Mouse (Mus musculus): ENCODE measurements around the gene P2rx6. TPM values are rescaled to one million over a fixed set of nuclear protein-coding genes. Genes with fewer than 3 reads are reported as not detected.

The P2rx6 gene
- total RNA-seq, 2 experiments from 2014 or later, result 0.68 to 1.0 TPM

DNA sequence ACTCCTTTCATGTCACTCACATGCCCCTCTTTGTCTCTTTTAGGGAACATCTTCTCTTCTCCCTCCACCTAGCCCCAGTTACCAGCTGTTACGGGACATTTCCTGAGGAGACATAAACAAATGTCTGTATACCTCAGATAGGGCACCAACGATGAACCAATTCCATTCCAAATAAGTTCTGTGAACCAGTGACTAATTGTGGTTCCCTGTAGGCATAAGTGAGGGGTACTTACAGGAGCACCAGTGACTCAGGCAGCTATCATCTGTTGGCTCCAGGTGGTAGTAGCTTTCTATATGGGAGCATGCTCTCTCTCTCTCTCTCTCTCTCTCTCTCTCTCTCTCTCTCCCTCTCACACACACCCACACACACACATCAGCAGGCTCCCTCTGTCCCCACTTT lies 2.5 kb downstream of the P2rx6 start:
- Histone ChIP-seq H3K4me3 (no peak overlapping the region), H3K27ac (peak overlapping the region; percentile 67; the same call in 1 of the 2 replicates)
- intact Hi-C loops (cut with DNase I), result loop anchor here (1.0 kb wide), 1 partner anchor 12 kb away; no protein-coding TSS in a partner anchor
- TF ChIP-seq CTCF (IDR thresholded peaks at IDR 0.05), result no peak
- DNase-seq (ENCODE audit: extremely low spot score in 1 of 2, low spot score in 2 of 2), result no peak

DNA sequence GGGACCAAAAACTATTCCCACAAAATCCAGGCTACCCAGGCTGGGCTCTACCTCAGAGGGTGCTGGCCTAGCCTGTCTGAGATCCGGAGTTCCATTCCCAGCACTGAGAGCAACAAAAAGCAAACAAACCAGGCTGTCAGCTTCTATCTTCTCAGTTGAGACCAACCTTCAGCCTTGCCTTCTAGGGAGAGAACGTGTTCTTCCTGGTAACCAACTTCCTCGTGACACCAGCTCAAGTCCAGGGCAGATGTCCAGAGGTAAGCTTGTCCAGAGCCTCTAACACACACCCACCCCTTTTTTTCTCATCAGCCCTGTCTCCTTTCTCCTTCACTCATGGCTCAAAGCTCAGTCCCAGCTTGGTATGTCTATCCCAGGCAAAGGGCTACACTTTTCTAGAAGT lies 3.1 kb downstream of the P2rx6 start:
- intact Hi-C loops (cut with DNase I), result loop anchor here (1.0 kb wide), 1 partner anchor 12 kb away; no protein-coding TSS in a partner anchor
- H3K4me3 ChIP-seq, result no peak overlapping the region
- DNase-seq (ENCODE audit: extremely low spot score in 1 of 2, low spot score in 2 of 2), result no peak
- peak overlapping the region; percentile 63; the same call in 1 of the 2 replicates for H3K27ac ChIP-seq
- no peak for TF ChIP-seq CTCF (IDR thresholded peaks at IDR 0.05)

DNA sequence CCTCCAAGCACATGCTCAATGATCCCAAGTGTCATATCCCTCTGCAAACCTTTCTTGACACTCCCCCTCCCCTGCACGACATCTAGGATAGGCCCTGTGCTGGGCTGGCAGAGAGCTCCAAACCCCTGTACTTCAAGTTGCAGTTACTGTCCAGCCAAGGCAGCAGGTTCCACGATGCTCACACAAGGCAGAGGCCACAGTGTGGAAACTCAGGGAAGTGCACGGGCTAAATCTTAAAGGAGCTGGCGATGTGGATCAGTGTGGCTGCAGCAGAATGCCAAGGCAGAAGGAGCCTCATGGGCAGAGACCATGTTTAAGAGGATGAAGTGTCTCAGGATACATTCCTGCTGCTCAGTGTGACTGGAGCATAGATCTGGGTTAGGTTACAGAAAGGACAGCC lies 4.5 kb downstream of the P2rx6 start:
- no peak overlapping the region for H3K4me3 ChIP-seq
- intact Hi-C loops (cut with DNase I), result no loop called here
- no peak; the same call in 1 of the 2 replicates for TF ChIP-seq CTCF (IDR thresholded peaks at IDR 0.05)

DNA sequence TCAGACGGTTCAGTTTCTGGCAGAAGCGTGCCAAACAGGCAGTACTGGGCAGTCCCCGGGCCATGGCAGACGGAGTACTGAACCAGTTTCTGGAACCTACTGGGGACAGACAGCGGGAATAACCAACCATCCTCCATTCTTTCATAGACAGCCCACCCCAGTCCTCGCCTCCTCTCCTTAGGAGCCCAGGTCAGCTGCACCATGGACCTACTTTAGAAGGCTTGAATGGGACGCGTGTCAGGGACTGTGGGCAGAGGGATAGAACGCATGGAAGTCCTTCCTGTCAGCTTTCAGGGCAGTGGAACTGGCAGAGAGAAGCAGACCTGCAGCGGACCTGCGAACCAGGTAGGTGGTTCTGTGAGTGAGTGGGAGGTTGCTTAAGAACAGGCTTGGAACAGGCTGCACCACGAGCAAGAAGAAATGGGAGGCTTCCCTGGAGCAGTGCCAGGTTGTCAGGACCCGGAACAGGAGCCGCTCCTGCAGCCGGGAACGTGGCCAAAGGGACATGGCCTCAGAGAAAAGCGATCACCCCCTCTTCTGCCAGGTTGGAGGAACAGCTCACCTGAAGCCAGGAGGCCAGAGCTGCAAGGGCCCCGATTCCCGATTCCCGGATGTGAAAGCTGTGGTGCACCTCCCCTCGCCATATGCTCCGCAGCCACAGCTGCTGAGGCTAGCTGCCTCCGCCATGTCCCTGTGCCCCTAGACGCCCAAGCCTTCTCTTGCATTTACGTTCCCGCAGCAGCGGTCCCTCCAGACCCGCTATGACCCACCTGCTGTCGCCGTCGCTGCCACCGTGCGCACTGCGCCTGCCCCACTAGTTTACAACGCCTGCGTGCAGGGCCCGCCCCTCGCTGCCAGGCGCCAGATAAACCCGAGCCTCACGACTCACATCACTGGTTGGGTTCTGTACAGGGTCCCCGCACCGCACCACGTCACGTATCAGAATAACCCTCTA lies 14.5 kb downstream of the P2rx6 start:
- intact Hi-C loops (cut with DNase I), result loop anchor here (1.0 kb wide), 1 partner anchor 12 kb away; no protein-coding TSS in a partner anchor
- no peak for TF ChIP-seq CTCF (IDR thresholded peaks at IDR 0.05)
- peak overlapping the region; percentile 71 for H3K4me3 ChIP-seq
- DNase-seq (ENCODE audit: extremely low spot score in 1 of 2, low spot score in 2 of 2), result peak; percentile 79
- peak overlapping the region; percentile 79 for H3K27ac ChIP-seq

More for the DNA sequence above, 4.5 kb downstream of the P2rx6 start:
- no peak for DNase-seq (ENCODE audit: extremely low spot score in 1 of 2, low spot score in 2 of 2)
- H3K27ac ChIP-seq, result no peak overlapping the region

DNA sequence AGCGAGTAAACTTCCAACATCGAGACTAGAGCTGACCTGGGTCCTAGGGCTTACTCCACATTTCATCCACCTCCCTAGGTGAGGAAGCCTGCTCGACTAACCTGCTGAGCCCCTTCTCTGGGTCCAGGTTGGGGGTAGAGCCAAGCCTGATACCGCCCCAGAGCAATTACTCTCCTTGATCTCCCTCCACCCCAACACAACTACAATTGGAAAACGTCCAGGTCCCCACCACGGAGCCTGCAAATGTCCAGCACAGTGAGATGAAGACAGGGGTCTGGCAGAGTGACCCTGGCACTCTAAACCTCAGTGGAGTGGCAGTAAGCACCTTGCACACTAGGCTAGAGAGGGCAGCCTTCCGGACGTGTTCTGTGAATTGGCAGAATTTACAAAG lies 15.1 kb downstream of the P2rx6 start:
- Histone ChIP-seq H3K27ac (peak overlapping the region; percentile 79), H3K4me3 (peak overlapping the region; percentile 71)
- DNase-seq (ENCODE audit: extremely low spot score in 1 of 2, low spot score in 2 of 2), result no peak
- intact Hi-C loops (cut with DNase I), result loop anchor here (1.0 kb wide), 1 partner anchor 13 kb away; no protein-coding TSS in a partner anchor
- no peak for TF ChIP-seq CTCF (IDR thresholded peaks at IDR 0.05)

DNA sequence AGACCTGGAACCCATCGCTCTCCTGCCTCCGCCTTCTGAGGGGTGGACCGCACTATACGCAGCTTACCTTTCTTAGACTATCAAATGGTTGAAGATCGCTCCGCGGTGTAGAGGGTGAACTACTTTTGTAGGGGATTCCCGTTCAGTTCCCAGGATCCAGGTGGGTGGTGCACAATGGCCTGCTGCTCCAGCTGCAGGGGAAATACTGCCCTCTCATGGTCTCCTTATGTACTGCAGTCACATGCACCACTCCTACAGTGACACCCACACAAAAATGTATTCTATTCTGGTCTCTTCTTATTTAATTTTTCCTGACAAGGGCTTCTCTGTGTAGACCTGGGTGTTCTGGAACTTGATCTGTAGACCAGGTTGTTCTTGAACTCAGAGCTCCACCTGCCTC lies 21.4 kb downstream of the P2rx6 start, which contains the start of gene Slc7a4:
TSS of gene Slc7a4 (minus strand) at position 151 of the 400 bp plus-strand sequence.
- intact Hi-C loops (cut with DNase I), result no loop called here

DNA sequence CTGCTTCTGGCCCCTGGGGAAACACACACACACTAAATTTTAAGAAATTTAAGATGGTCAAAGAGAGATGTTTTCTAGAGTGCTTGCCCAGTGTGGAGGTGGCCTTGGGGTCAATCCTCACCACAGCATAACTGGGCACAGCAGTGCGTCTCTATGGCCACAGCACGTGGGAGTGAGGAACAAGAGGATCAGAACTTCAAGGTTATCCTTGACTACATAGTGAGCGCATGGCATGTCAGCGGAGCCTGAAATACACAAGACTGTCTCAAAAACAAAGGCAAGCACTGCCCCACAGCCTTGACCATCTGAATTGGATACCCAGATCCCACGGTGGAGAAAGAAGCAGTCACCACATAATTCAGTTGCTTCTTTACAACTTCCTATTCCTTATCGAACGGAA lies 22.9 kb downstream of the P2rx6 start:
- intact Hi-C loops (cut with DNase I), result no loop called here
- Histone ChIP-seq H3K27ac (no peak overlapping the region), H3K4me3 (no peak overlapping the region)
- TF ChIP-seq CTCF (IDR thresholded peaks at IDR 0.05), result no peak
- no peak for DNase-seq (ENCODE audit: extremely low spot score in 1 of 2, low spot score in 2 of 2)

More for the DNA sequence above, 21.4 kb downstream of the P2rx6 start, which contains the start of gene Slc7a4:
- TF ChIP-seq CTCF (IDR thresholded peaks at IDR 0.05), result peak; percentile 50
- DNase-seq (ENCODE audit: extremely low spot score in 1 of 2, low spot score in 2 of 2), result no peak
- H3K27ac ChIP-seq, result no peak within 1 kb of the TSS
- H3K4me3 ChIP-seq, result no peak within 1 kb of the TSS

DNA sequence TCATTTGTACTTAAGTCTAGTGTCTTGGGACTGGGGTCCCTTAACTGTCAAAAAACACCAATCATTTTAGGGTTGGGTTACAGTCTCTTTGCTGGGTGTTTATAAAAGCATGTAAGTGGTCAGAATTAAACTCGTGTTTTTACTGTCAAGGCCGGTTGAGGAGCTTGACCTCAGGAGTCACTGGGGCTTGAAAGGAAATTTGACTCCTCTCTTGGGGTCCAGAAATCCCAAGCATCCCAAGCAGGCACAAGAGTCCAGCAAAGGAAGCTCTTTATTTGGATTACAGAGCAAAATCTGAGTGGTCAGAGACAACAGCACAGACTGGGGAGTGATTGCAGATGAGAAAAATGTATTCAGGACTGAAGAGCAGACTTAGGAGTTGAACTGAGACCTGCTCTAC lies 29.0 kb downstream of the P2rx6 start:
- TF ChIP-seq CTCF (IDR thresholded peaks at IDR 0.05), result no peak
- no peak overlapping the region for H3K4me3 ChIP-seq
- DNase-seq (ENCODE audit: extremely low spot score in 1 of 2, low spot score in 2 of 2), result no peak
- no peak overlapping the region for H3K27ac ChIP-seq
- intact Hi-C loops (cut with DNase I), result no loop called here

DNA sequence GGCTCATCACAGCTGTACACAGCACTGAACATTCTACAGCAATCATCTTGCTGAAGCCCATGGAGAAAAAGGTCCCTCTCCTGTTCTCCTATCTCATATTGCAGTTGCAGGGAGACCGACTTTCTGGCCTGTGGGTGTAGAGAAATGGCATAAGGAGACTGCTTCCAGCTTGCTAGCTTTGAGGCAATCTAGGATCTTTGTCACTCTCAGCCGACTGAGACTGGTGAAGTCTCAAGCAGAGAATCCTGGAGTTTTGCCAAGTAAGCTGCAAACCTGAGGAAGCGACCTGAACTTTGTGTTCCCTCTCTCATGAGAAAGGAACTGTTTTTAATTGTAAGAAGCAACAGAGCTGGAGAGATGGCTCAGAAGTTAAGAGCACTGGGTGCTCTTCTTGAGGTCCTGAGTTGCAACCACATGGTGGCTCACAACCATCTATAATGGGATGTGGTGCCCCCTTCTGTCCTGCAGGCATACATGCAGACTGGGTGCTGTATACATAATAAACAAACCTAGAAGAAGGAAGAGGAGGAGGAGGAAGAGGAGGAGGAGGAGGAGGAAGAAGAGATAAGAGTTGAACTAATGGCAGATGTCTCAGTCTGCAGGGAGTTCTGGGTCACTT lies 39.4 kb downstream of the P2rx6 start:
- Histone ChIP-seq H3K27ac (no peak overlapping the region), H3K4me3 (no peak overlapping the region)
- intact Hi-C loops (cut with DNase I), result no loop called here
- DNase-seq (ENCODE audit: extremely low spot score in 1 of 2, low spot score in 2 of 2), result no peak
- peak; percentile 23 for TF ChIP-seq CTCF (IDR thresholded peaks at IDR 0.05)

DNA sequence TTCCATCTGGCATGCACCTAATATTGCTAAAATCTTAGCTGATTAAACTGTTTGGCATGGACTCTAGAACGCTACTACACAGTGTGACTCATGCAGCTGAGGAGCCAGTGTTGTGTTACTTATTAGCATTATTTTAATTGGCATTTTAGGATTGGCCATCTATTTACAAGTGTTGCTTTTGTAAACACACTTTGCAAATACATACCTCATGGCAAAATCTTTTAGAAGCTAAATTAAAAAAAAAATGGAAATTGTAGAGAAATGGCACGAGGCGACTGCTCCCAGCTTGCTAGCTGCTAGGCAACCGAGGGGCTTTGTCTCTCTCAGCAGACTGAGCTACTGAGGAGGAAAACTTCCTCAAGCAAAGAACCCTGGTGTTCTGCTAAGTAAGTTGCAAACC lies 43.3 kb downstream of the P2rx6 start:
- Histone ChIP-seq H3K27ac (no peak overlapping the region), H3K4me3 (no peak overlapping the region)
- TF ChIP-seq CTCF (IDR thresholded peaks at IDR 0.05), result no peak
- intact Hi-C loops (cut with DNase I), result no loop called here
- no peak for DNase-seq (ENCODE audit: extremely low spot score in 1 of 2, low spot score in 2 of 2)

DNA sequence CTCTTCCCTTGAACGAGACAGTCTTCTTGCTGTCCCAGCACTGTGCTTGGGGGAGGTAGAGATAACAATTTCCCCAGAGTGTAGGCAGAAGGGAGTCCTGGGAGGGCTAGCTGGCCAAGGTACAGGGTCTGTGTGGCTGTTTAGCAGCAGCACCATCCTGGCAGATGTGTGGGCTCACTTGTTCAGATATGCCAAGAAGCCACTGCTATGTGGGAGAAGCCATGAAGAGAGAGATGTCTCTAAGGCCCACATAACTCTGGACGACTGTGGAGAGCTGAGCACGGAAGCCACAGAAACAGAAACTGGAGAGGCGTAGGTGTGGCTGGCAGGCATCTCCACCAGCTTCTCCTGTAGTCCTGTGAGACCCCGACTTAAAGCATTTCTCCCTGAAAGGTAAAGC lies 44.0 kb downstream of the P2rx6 start:
- no peak for TF ChIP-seq CTCF (IDR thresholded peaks at IDR 0.05)
- peak in 1 of 2 experiments; percentile 18 for DNase-seq (ENCODE audit: extremely low spot score in 1 of 2, low spot score in 2 of 2)
- no peak overlapping the region for H3K27ac ChIP-seq
- intact Hi-C loops (cut with DNase I), result no loop called here
- H3K4me3 ChIP-seq, result no peak overlapping the region

DNA sequence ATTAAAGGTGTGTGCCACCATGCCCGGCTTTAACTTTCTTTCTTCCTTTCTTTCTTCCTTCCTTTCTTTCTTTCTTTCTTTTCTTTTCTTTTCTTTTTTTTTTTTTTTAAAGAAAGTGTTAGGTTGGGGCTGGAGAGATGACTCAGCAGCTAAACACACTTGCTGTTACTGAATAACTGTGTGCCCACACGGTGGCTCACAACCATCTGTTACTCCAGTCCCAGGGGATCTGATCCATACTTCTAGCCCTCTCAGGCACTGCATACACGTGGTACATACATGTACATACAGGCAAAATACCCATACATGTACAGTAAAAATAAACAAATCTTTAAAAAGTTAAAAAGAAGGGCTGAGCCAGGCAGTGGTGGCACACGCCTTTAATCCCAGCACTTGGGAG lies 49.7 kb downstream of the P2rx6 start:
- DNase-seq (ENCODE audit: extremely low spot score in 1 of 2, low spot score in 2 of 2), result no peak
- TF ChIP-seq CTCF (IDR thresholded peaks at IDR 0.05), result no peak; the same call in 1 of the 2 replicates
- intact Hi-C loops (cut with DNase I), result no loop called here
- H3K27ac ChIP-seq, result no peak overlapping the region
- H3K4me3 ChIP-seq, result no peak overlapping the region
